Mouse (Mus musculus): ENCODE data around the gene Zfp61. TPM values are rescaled to one million over a fixed set of nuclear protein-coding genes. Genes with fewer than 3 reads are reported as not detected.
"Not testable (repeated sequence)": the region's sequence is repeated elsewhere in the genome, so short reads cannot be mapped to it uniquely, and the experiment has no call there.

Zfp61 gene
- polyA plus RNA-seq, 1 experiment from 2014 or later = 46.3 TPM

GRCm38 (mm10) chr7:24290106-24290693 is 10.8 kb downstream of the Zfp61 start:
- Histone ChIP-seq H3K36me3 (ENCODE audit: control insufficient read depth, insufficient read depth, low read length) (peaks cover 62% of the 10 kb centered on the region), H3K9me3 (replicated peaks; ENCODE audit: control insufficient read depth, low read length, poor library complexity, severe bottlenecking) (no peaks in the 10 kb centered on the region), H3K4me2 (ENCODE audit: low read length) (no peak overlapping the region), H3K9ac (ENCODE audit: low read depth, low read length) (no peak overlapping the region), H3K4me3 (ENCODE audit: low read depth, low read length) (no peak overlapping the region), H3K4me1 (ENCODE audit: control insufficient read depth, insufficient read depth, low read length) (no peaks in the 10 kb centered on the region), H3K27me3 (ENCODE audit: control insufficient read depth, insufficient read depth, low read depth, low read length) (no peaks in the 10 kb centered on the region), H3K27ac (ENCODE audit: low read length) (no peak overlapping the region)
- ATAC-seq = no peak
- 91% methylated on average over 4 of the region's 4 CpGs for WGBS

DNA sequence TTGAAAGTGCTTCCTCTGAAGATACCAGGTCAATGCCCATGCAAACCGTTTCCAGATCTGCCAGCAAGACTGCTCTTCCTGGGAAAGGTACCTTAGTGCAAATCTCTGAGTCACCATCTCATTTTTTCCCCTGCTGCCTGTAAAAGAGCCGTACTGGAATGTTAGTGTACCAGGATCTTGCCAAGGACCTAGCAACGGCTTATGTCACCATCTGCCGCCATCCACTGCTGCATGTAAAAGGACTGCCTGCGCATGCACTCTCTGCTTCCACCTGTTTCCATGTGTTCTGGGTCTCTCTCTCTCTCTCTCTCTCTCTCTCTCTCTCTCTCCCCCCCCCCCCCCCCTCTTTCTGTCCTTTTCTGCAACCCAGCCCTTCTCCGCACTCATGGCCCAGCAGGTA is 12.5 kb downstream of the Zfp61 start:
- WGBS = 92% methylated on average over 6 of the region's 6 CpGs
- Histone ChIP-seq H3K9ac (ENCODE audit: low read depth, low read length) (no peak overlapping the region), H3K27me3 (ENCODE audit: control insufficient read depth, insufficient read depth, low read depth, low read length) (no peaks in the 10 kb centered on the region), H3K4me3 (ENCODE audit: low read depth, low read length) (no peak overlapping the region), H3K4me2 (ENCODE audit: low read length) (no peak overlapping the region), H3K9me3 (replicated peaks; ENCODE audit: control insufficient read depth, low read length, poor library complexity, severe bottlenecking) (no peaks in the 10 kb centered on the region), H3K27ac (ENCODE audit: low read length) (no peak overlapping the region), H3K4me1 (ENCODE audit: control insufficient read depth, insufficient read depth, low read length) (no peaks in the 10 kb centered on the region), H3K36me3 (ENCODE audit: control insufficient read depth, insufficient read depth, low read length) (peaks cover 48% of the 10 kb centered on the region)
- no peak for ATAC-seq

DNA sequence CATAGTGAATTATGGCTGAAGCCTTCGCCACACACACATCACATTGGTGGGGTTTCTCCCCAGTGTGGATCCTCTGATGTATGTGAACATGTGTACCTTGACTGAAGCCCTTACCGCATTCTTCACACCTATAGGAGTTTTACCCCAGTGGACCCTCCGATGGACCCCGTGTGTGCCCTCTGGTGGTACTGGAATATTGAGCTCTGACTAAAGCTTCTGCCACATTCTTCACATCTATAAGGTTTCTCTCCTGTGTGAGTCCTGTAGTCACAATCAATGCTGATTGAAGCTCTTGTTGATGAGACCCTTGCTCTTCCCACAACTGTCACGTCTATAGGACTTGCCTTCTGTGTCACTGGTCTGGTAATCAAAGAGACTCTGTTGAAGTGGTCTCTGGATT is 13.4 kb downstream of the Zfp61 start:
- Histone ChIP-seq H3K27ac (ENCODE audit: low read length) (no peak overlapping the region), H3K4me1 (ENCODE audit: control insufficient read depth, insufficient read depth, low read length) (no peaks in the 10 kb centered on the region), H3K4me3 (ENCODE audit: low read depth, low read length) (no peak overlapping the region), H3K36me3 (ENCODE audit: control insufficient read depth, insufficient read depth, low read length) (peaks cover 42% of the 10 kb centered on the region), H3K9me3 (replicated peaks; ENCODE audit: control insufficient read depth, low read length, poor library complexity, severe bottlenecking) (no peaks in the 10 kb centered on the region), H3K9ac (ENCODE audit: low read depth, low read length) (no peak overlapping the region), H3K4me2 (ENCODE audit: low read length) (no peak overlapping the region), H3K27me3 (ENCODE audit: control insufficient read depth, insufficient read depth, low read depth, low read length) (no peaks in the 10 kb centered on the region)
- WGBS = 89% methylated on average over 5 of the region's 5 CpGs
- ATAC-seq = no peak

- 77% methylated on average over 4 of the region's 4 CpGs for WGBS
- no peak overlapping the region for H3K27ac ChIP-seq (ENCODE audit: low read length)
- H3K4me2 ChIP-seq (ENCODE audit: low read length) = no peak overlapping the region
- peaks cover 35% of the 10 kb centered on the region for H3K36me3 ChIP-seq (ENCODE audit: control insufficient read depth, insufficient read depth, low read length)
- no peaks in the 10 kb centered on the region for H3K27me3 ChIP-seq (ENCODE audit: control insufficient read depth, insufficient read depth, low read depth, low read length)
- H3K9me3 ChIP-seq (replicated peaks; ENCODE audit: control insufficient read depth, low read length, poor library complexity, severe bottlenecking) = no peaks in the 10 kb centered on the region
- H3K4me1 ChIP-seq (ENCODE audit: control insufficient read depth, insufficient read depth, low read length) = no peaks in the 10 kb centered on the region
- no peak for ATAC-seq
- H3K4me3 ChIP-seq (ENCODE audit: low read depth, low read length) = no peak overlapping the region
- H3K9ac ChIP-seq (ENCODE audit: low read depth, low read length) = no peak overlapping the region
Observed at GRCm38 (mm10) chr7:24286916-24287315, 14.1 kb downstream of the Zfp61 start.

GRCm38 (mm10) chr7:24286090-24286489 is 14.9 kb downstream of the Zfp61 start:
- Histone ChIP-seq H3K36me3 (ENCODE audit: control insufficient read depth, insufficient read depth, low read length) (peaks cover 27% of the 10 kb centered on the region), H3K9ac (ENCODE audit: low read depth, low read length) (no peak overlapping the region), H3K4me2 (ENCODE audit: low read length) (no peak overlapping the region), H3K4me3 (ENCODE audit: low read depth, low read length) (no peak overlapping the region), H3K27ac (ENCODE audit: low read length) (no peak overlapping the region), H3K9me3 (replicated peaks; ENCODE audit: control insufficient read depth, low read length, poor library complexity, severe bottlenecking) (no peaks in the 10 kb centered on the region), H3K4me1 (ENCODE audit: control insufficient read depth, insufficient read depth, low read length) (no peaks in the 10 kb centered on the region), H3K27me3 (ENCODE audit: control insufficient read depth, insufficient read depth, low read depth, low read length) (no peaks in the 10 kb centered on the region)
- WGBS = 57% methylated on average over 4 of the region's 4 CpGs
- ATAC-seq = no peak

DNA sequence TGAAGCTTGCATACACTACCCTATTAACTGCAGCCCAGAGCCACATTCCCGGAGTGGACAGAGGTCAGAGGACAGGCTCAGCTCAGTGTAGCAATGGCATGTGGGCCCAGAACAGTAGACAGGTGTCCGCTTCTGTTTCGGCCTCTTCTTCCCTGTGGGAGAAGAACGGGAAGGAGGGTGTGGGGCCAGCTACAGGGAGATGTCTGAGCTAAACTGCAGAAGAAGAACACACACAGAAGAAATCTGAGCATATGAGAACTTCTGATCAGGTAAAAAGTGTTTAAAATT is 20.2 kb downstream of the Zfp61 start:
- Histone ChIP-seq H3K36me3 (ENCODE audit: control insufficient read depth, insufficient read depth, low read length) (peaks cover 4% of the 10 kb centered on the region; the same call in 1 of the 2 replicates), H3K27me3 (ENCODE audit: control insufficient read depth, insufficient read depth, low read depth, low read length) (no peaks in the 10 kb centered on the region), H3K9me3 (replicated peaks; ENCODE audit: control insufficient read depth, low read length, poor library complexity, severe bottlenecking) (no peaks in the 10 kb centered on the region), H3K4me2 (ENCODE audit: low read length) (no peak overlapping the region), H3K27ac (ENCODE audit: low read length) (no peak overlapping the region), H3K4me1 (ENCODE audit: control insufficient read depth, insufficient read depth, low read length) (no peaks in the 10 kb centered on the region), H3K4me3 (ENCODE audit: low read depth, low read length) (no peak overlapping the region), H3K9ac (ENCODE audit: low read depth, low read length) (no peak overlapping the region)
- WGBS = 39% methylated on average over 4 of the region's 4 CpGs
- ATAC-seq = no peak

DNA sequence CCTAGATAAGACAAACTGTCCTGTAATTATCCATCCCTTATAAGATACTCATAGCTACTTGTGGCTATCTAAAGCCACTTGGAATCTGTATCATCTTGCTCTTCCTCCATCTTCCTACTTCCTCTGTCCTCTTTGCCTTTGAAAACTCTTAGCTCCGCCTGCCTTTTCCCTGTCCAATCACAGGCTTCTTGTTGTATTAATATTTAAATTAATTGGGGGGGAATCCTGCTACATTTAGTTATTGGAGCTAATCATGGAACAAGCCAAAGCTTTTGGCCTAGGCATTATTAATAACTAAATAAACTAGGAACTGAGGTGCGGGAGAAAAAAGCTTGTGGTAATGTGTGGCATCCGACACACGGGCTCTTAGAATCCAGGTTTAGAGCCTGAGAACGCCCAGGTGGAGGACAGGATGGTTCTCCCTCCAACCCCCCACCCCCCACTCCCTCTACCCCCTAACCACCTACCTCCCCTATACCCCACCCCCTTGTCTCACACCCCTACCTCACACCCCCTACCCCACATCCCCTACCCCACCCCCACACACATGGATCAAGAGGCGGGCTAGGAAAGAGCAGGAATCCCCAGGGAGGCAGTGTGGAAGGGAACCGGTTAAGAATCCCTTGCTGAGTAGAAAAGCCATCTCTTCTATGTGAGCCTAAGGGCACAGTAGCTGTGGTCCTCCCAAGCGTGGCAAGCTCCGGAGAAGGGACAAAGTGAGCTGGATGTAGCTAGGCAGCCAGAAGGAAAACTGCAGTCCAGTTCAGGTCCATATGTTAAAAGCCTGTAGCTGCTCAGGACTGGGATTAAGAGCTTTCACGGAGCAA is 20.8 kb downstream of the Zfp61 start:
- WGBS = 49% methylated on average over 10 of the region's 10 CpGs
- Histone ChIP-seq H3K9me3 (replicated peaks; ENCODE audit: control insufficient read depth, low read length, poor library complexity, severe bottlenecking) (no peaks in the 10 kb centered on the region), H3K9ac (ENCODE audit: low read depth, low read length) (no peak overlapping the region), H3K27ac (ENCODE audit: low read length) (no peak overlapping the region), H3K36me3 (ENCODE audit: control insufficient read depth, insufficient read depth, low read length) (peaks cover 6% of the 10 kb centered on the region), H3K4me2 (ENCODE audit: low read length) (no peak overlapping the region), H3K4me3 (ENCODE audit: low read depth, low read length) (no peak overlapping the region), H3K4me1 (ENCODE audit: control insufficient read depth, insufficient read depth, low read length) (no peaks in the 10 kb centered on the region), H3K27me3 (ENCODE audit: control insufficient read depth, insufficient read depth, low read depth, low read length) (no peaks in the 10 kb centered on the region)
- no peak for ATAC-seq

DNA sequence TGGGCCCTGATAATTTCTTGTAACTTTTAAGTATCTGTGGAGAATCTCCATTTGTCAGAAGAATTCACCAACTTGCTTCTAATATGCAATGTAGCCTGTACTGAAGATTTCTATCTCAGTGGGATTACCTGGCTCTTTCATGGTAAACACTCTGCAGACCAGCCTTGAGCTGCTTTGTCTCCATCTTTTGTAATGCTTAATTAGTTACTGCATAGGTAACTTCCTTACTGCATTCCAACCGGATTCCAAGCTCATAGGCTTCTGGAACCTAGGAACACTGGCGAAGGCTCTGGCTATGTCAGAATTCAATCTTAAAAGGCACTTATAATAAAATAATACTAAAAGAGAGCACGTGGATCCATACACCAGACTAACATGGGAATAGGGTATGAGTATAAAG is 22.3 kb downstream of the Zfp61 start:
- not testable (repeated sequence) for H3K4me1 ChIP-seq (ENCODE audit: control insufficient read depth, insufficient read depth, low read length); H3K9ac ChIP-seq (ENCODE audit: low read depth, low read length); H3K9me3 ChIP-seq (replicated peaks; ENCODE audit: control insufficient read depth, low read length, poor library complexity, severe bottlenecking); ATAC-seq; H3K27me3 ChIP-seq (ENCODE audit: control insufficient read depth, insufficient read depth, low read depth, low read length); H3K4me3 ChIP-seq (ENCODE audit: low read depth, low read length); H3K4me2 ChIP-seq (ENCODE audit: low read length); H3K27ac ChIP-seq (ENCODE audit: low read length)
- 86% methylated on average over 3 of the region's 3 CpGs for WGBS
- H3K36me3 ChIP-seq (ENCODE audit: control insufficient read depth, insufficient read depth, low read length) = peaks cover 16% of the 10 kb centered on the region

GRCm38 (mm10) chr7:24274456-24274855 is 26.6 kb downstream of the Zfp61 start:
- H3K9ac ChIP-seq (ENCODE audit: low read depth, low read length) = no peak overlapping the region
- no peaks in the 10 kb centered on the region for H3K9me3 ChIP-seq (replicated peaks; ENCODE audit: control insufficient read depth, low read length, poor library complexity, severe bottlenecking)
- peaks cover 16% of the 10 kb centered on the region for H3K36me3 ChIP-seq (ENCODE audit: control insufficient read depth, insufficient read depth, low read length)
- H3K27ac ChIP-seq (ENCODE audit: low read length) = no peak overlapping the region
- no peak overlapping the region for H3K4me3 ChIP-seq (ENCODE audit: low read depth, low read length)
- ATAC-seq = no peak
- no peak overlapping the region for H3K4me2 ChIP-seq (ENCODE audit: low read length)
- 96% methylated on average over 4 of the region's 4 CpGs for WGBS
- no peaks in the 10 kb centered on the region for H3K27me3 ChIP-seq (ENCODE audit: control insufficient read depth, insufficient read depth, low read depth, low read length)
- H3K4me1 ChIP-seq (ENCODE audit: control insufficient read depth, insufficient read depth, low read length) = peaks cover 8% of the 10 kb centered on the region

Measured in midbrain, embryonic 16.5 days (tissue).